Mouse (Mus musculus): Measurements from ENCODE around the gene Sprtn. TPM values are rescaled to one million over a fixed set of nuclear protein-coding genes. Genes with fewer than 3 reads are reported as not detected.

Sprtn gene
- polyA plus RNA-seq (2012), result 9.5 and 16.9 TPM in 2 replicates

- no peak for TF ChIP-seq GATA1 (IDR thresholded peaks at IDR 0.05; ENCODE audit: low read length)
Measured at GRCm38 (mm10) chr8:124897386-124898250, at the start of gene Sprtn, which contains the start of gene Exoc8. Gene Sprtn (plus strand): TSS chr8:124897886. Gene Exoc8 (minus strand): TSS chr8:124897705.

DNA sequence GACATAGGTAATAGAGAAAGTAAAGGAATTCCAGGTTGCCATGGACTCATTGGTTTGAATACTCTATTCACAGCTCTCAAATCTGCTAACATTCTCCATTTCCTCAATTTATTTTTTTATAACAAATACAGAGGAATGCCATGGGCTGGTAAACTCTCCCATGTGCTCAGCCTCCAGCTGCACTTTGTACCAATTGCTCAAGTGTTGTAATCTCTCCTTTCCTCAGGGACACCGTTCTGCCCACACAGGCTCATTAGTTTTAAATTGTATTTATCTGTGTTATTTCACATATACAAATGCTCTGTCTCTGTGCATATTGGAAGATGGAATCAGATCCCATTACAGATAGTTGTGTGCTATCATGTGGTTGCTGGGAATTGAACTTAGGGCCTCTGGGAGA lies 44.2 kb upstream of the Sprtn start:
- TF ChIP-seq GATA1 (IDR thresholded peaks at IDR 0.05; ENCODE audit: low read length), result no peak

- TF ChIP-seq GATA1 (IDR thresholded peaks at IDR 0.05; ENCODE audit: low read length), result no peak
Measured at GRCm38 (mm10) chr8:124859466-124859865, 38.2 kb upstream of the Sprtn start.

- no peak for TF ChIP-seq GATA1 (IDR thresholded peaks at IDR 0.05; ENCODE audit: low read length)
Measured at GRCm38 (mm10) chr8:124860188-124860587, 37.5 kb upstream of the Sprtn start.

DNA sequence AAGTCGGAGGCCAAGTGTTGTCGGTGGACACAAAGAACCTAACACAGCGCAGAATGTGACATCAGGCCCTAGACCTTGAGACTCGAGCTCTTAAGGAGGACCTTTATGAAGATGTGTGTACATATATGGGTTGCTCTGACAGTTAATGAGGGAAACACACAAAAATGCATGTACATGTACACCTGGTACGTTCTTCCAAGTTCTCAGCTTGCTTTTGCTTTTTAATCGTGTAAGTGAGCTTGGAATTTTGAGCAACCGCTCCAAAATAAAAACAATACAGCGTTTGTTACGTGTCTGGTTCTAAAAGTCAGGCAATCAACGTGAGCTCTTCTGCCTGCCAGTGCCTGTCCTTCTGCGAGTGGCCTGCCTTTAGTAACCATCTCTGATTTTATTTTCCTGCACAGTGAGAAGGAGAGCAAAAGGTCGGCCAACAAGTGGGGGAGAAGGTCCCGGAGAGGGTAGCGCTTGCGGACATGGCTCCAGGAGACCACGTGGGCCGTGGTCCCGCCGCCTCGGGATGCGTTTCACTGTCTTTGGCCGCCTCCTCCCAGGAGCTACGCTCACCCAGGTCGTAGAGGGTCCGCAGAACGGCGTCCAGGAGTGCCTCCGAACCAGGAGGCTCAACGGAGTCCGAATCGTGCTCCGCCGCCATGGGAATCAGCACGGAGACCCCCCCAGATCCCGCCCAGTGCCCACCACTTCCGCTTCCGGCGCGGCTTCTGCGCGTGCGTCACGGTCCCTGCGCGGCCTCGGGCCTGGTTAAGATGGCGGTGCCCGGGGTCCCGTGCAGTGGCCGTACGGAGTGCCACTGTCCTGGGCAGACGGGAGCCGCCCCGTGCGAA lies 35.1 kb upstream of the Sprtn start, which contains the start of the genes Gnpat and 2810004N23Rik:
Gene Gnpat, plus strand, starts transcription at position 713 of the 842 bp plus-strand sequence.
Gene 2810004N23Rik, minus strand, starts transcription at position 800 of the 842 bp plus-strand sequence.
- TF ChIP-seq GATA1 (IDR thresholded peaks at IDR 0.05; ENCODE audit: low read length), result no peak

DNA sequence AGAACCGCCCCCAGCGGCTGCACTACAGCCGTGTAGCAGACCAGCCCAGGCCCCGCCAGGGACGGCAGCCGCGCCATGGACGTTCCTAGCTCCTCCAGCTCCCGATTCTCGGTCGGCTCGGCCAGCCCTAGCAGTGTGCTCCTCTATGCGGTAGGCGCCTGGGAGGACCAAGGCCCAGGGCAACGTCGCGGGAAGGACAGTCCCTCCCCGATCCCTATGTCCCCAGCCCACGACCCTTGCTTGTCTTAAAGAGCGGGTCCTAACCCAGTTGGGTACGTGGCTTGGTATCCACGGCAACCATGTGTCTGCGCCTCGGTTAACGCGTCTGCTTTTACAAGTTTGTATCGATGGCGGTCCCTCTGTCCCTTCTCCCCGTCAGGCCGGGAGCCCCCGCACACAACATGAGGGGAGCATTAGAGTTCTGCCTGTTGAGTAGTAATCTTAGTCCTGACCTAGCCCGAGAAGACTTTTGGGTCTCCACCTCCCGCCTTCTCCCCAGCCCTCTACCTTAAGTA lies 34.5 kb upstream of the Sprtn start:
- no peak for TF ChIP-seq GATA1 (IDR thresholded peaks at IDR 0.05; ENCODE audit: low read length)

- TF ChIP-seq GATA1 (IDR thresholded peaks at IDR 0.05; ENCODE audit: low read length), result no peak
Measured at GRCm38 (mm10) chr8:124863729-124864128, 34.0 kb upstream of the Sprtn start.

- peak; percentile 31 for TF ChIP-seq GATA1 (IDR thresholded peaks at IDR 0.05; ENCODE audit: low read length)
Measured at GRCm38 (mm10) chr8:124866669-124867068, 31.0 kb upstream of the Sprtn start.

- no peak for TF ChIP-seq GATA1 (IDR thresholded peaks at IDR 0.05; ENCODE audit: low read length)
Measured at GRCm38 (mm10) chr8:124867126-124867525, 30.6 kb upstream of the Sprtn start.

- TF ChIP-seq GATA1 (IDR thresholded peaks at IDR 0.05; ENCODE audit: low read length), result no peak
Measured at GRCm38 (mm10) chr8:124869708-124870107, 28.0 kb upstream of the Sprtn start.

DNA sequence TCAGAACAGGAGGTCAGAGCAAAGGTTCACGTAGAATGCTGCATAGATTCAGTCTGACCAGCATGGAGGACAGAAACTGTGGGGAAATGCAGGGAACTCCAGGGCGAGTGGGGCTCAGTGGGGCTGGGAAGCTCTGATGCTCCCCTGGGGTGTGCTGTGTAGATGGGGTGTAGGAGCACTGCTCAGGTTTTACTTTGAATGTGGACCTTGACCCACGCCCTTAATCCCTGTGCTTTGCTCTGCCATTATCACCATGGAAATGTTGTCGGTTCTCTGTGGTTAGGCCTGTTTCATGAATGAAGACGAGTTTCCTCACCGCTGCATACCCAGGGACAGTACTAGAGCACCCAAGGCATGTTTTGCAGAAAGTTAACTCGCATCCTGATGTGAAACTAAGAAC lies 26.2 kb upstream of the Sprtn start:
- TF ChIP-seq GATA1 (IDR thresholded peaks at IDR 0.05; ENCODE audit: low read length), result no peak

DNA sequence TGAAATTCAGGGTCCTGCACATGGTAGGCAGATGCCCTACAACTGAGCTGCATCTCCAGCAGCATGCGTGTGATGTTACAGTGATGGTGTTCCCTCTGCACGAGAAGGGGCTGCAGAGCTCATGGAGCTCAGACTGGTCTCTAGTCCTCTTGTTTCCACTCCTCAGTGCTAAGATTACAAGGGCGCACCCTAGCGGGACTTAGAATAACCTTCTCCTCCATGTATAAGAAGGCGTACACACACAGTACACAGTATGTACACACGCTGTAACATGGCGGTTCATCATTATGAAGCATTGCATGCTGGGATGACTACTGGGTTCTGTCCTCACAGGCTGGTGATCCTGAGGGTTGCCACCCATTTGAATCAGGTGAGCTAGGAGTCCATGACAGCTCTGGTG lies 25.6 kb upstream of the Sprtn start:
- TF ChIP-seq GATA1 (IDR thresholded peaks at IDR 0.05; ENCODE audit: low read length), result no peak

DNA sequence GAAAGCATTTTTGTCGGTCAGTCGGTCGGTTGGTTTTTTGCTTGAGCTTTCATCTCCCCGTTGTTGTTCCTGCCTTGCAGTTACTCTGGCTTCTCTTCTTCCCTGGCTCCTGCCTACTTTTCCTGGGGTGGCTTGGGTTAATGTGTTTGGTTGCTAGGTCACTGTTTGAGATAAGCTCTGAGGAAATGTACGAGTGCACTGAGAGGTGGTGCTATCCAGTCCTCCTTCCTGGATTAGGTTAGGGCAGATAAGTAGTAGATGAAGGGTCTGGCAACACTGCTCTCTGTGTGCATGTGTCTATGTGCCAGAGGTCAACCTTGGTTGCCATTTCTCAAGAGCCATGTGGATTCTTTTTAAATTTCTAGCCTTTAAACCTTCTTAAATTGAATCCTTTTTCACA lies 25.0 kb upstream of the Sprtn start:
- TF ChIP-seq GATA1 (IDR thresholded peaks at IDR 0.05; ENCODE audit: low read length), result no peak

DNA sequence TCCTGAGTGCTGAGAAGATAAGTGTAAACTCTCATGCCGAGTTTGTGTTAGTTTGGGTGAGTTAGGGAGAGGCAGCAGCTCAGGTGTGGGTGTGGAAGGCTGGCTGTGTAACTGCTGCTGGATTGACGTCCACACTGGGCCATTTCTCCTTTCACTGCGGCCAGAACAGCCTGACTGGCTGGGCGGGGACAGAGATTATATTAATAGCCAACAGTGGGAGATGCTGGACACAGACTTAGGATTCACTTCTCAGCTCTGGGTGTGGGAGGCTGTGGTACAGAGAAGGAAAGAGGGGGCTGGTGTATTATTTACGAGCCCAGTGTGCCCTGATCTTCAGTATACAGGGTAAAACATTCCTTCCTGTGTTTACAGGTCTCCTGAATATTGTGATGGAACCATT lies 19.5 kb upstream of the Sprtn start:
- no peak for TF ChIP-seq GATA1 (IDR thresholded peaks at IDR 0.05; ENCODE audit: low read length)

DNA sequence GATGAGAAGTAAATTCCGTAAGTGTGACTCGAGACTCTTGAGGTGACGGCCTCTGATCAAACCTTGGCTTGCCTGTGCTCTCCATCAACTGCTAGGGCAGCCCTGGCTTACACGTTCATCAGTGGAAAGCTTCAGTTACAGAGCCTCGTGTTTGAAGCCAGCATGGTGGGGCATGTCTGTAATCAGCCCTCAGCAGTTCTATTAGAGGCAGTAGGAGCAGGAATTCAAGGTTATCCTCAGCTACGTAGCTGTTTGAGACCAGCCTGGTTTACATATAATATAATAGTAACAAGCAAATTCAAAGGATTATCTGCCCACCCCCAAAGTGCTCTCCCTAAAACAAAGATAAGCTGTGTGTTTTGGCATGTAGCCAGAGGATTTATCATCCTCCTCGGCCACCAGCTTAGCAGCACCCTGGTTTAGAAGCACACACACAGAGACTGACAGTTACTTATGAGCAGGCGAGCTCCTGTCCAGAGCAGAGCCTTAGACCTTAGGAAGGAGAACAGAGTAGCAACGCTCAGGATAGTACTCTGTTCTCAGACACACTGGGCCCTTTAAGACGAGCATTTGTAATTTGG lies 18.6 kb upstream of the Sprtn start:
- no peak for TF ChIP-seq GATA1 (IDR thresholded peaks at IDR 0.05; ENCODE audit: low read length)

GRCm38 (mm10) chr8:124888385-124888784 lies 9.3 kb upstream of the Sprtn start:
- TF ChIP-seq GATA1 (IDR thresholded peaks at IDR 0.05; ENCODE audit: low read length), result no peak

Measured in G1E-ER4 (cell line).